Mouse (Mus musculus): Measurements from ENCODE around the gene 9230102O04Rik. TPM values are rescaled to one million over a fixed set of nuclear protein-coding genes. Genes with fewer than 3 reads are reported as not detected.

Gene 9230102O04Rik
- polyA plus RNA-seq, 1 experiment, result 4.4 TPM

DNA sequence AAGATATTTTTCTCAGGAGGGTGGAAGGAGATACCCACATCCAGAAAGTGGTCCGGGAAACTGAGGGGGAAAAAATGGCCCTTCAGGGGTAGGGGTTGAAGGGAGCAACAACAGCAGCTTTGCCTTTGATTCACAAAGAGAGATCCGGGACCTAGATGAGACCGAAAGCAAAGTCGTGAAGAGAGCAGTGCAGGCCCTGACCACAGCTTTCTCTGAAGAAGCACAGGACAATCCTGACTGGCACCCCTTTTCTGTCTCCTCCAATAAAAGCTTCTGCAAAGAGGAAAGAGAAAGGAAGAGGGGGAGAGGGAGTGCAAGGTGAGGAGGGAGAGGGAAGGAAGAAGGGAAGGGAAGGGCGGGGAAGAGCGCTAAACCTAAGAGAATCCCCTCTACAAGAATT is 17.5 kb downstream of the 9230102O04Rik start:
- DNase-seq (ENCODE audit: low read depth), result no peak

DNA sequence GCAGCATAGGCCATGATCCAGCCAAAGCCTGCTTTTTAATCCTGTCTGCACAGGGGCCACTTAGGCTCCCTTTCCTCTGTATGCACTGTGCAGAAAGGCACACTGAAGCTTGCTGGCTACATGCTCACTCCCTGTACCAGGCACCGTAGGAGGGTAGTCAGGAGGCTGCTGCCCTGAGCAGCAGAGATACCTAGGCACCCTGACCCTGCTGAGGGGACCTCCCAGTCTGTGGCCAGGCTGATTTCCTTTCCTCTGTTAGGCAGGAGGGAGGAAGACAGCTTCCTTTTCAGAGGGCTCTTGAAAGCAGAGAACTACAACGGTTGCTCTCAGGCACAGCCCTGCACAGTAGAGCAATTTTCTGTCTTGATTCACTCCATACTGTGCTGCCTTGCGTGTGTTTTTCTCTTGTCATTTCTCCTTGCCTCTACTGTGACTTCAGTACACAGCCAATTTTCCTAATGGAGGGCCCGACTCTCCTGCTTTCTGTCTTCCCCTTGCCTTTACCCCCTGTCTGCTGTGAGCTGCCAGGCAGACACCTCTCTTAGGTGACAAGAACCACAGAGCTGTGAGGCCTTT is 18.1 kb downstream of the 9230102O04Rik start:
- DNase-seq (ENCODE audit: low read depth), result no peak

DNA sequence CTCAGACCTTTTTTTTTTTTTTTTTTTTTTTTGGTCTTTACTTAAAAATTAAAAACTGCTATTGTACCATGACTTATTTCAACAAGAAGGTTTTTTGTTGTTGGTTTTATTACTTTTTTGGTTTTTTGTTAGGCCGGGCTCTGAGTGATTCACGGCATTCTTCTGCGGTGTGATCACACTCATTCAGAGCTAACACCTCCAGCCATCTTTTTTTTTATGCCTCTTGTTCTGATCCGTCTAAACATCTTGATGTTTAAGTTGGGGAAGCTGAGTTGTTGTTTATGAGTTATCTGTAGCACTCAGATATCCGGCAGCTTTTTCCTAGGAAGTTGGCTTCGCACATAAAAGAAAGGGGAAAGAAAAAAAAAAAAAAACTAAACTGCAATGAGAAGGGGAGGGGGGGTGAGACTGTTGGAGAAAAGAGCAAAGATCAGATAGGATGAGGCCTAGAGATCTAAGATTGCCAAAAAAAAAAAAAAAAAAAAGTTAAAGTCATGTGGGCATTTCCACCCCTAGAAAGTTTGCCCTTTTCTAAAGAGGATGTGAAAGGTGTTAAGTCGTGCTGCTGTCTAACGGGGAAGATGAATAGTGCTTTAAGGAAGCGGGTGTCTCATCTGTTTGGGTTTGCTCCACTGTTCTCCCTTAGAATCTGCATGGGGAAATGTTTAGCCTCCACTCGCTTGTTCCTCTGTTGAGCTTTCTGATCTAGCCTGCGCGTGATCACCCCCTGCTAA is 22.1 kb downstream of the 9230102O04Rik start:
- no peak for DNase-seq (ENCODE audit: low read depth)

DNA sequence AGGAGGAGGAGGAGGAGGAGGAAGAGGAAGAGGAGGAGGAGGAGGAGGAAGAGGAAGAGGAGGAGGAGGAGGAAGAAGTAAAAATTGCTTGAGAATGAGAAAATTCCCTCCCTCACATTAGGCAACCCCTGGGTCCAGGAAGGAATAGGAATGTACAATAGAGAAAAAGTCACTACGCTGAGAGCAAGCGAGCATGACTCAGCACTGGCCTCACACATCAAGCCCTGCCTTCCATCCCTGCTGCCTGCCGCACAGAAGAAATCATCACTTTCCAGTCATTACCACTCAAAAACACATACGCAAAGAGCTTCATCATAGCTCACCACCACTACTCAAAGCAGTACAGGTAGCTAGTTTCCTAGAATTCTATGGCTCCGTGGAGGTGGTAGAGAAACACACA is 28.6 kb downstream of the 9230102O04Rik start:
- DNase-seq (ENCODE audit: low read depth), result no peak

DNA sequence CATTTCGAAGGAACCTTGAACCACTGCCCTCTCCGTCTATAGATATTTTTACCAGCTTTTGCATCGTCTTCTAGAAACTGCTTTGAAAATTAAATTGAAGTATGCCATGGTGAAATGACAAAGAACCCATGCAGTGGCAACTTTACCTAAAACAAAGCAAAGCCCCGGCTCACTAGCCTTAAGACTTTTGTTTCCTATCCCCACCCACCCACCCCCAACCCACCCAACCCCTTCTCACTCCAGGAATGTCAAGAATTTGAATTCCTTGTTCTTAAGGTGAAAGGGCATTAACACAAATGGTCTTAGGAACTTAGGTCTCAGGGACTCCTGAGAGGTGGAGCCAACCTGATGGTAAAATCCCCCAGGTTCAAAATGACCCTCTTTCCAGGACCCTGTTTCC is 33.5 kb downstream of the 9230102O04Rik start:
- DNase-seq (ENCODE audit: low read depth), result no peak

DNA sequence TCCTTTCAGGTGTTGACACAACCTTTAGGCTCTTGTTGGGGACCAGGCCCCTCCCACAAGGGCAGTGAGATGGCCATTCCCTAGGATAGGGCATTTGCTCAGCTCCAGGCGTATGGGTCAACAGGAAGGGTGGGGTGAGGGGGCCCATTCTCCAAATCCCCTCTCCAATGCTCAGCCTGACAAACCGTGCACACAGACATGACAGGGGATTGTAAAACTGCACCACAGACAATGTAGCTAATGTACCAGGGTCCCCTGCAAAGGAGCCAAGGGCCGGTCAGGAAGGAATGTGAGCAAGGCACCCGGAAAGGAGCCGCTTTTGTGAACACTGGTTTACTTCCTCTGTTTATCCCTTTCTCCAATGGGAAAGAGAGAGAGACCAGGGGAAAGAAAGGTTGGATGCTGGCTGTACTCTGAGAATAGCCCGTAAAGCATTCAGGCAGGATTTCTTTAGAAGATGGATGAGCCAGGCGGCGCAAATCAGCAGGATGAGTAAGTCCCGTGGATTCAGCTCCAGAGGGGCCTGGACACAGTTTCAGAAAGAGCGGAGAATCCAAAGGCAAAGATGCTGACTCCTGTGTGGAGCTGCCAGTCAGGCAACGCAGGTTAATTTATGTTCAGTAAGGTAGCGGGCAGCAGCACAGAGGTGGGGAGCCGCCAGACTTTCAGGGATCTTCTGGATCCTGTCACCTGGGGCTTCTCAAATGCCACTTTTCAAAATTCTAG is 36.3 kb downstream of the 9230102O04Rik start:
- no peak for DNase-seq (ENCODE audit: low read depth)

DNA sequence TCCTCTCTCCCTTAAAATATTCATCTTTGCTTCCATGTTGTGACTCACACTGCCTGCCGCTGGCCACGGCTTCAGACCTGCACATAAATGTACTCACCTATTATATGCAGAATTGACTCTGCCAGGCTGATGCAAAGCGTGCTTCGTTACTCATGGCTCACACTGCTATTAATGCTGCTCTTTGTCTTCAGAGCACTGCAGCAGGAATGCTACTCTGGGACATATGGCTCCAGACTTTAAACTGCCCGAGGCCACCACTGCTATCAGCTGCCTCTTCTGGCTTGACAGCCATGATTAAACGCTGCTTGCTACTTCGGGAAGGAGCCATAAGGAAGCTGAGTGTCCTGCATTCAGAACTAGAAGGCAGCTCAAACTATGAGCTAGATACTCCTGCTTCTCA is 54.1 kb downstream of the 9230102O04Rik start:
- DNase-seq (ENCODE audit: low read depth), result no peak

DNA sequence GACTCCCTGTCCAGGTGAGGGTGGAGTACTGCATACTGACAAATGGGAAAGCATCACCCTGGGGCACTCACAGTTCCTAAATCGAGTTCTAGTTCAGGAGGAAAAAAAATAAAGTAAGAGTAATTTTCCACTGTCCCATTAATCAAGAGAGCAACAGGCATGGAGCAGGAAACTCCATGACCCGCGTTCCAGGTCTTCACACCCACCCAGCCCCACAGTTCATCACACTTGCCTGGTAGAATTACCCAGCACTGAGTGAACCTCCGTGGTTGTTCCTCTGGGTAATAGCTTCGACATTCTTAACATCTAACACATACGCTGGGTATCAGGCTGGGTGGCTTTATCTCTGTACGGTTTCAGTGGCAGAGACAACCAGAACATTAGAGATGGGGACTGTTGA is 55.6 kb downstream of the 9230102O04Rik start:
- DNase-seq (ENCODE audit: low read depth), result no peak

Other genes starting within 250 kb of the 9230102O04Rik start
- 3.6 and 4.0 TPM in 2 replicates for gene 4930412O13Rik, start 8.3 kb downstream of the 9230102O04Rik start, polyA plus RNA-seq (2012; rRNA removed)
- 14.9 and 27.4 TPM in 2 replicates for gene Gata3, start 494 bp upstream of the 9230102O04Rik start, polyA plus RNA-seq (2012; rRNA removed)
- gene Taf3, start 159.1 kb upstream of the 9230102O04Rik start, polyA plus RNA-seq (2012; rRNA removed), result 7.7 and 8.8 TPM in 2 replicates
- gene Atp5c1, start 191.0 kb upstream of the 9230102O04Rik start, polyA plus RNA-seq (2012; rRNA removed), result 309 and 387 TPM in 2 replicates
- gene Kin, start 191.1 kb upstream of the 9230102O04Rik start, polyA plus RNA-seq (2012; rRNA removed), result 4.8 and 5.0 TPM in 2 replicates
- 3.3 and 5.5 TPM in 2 replicates for gene Itih2, start 241.9 kb upstream of the 9230102O04Rik start, polyA plus RNA-seq (2012; rRNA removed)

Data from gonadal fat pad, adult 2 months (tissue).